In genomic region chr11:46571327-46571726, GRCm38 (mm10) we compare ENCODE assay signal across 16 mouse cellular contexts. TPM values are rescaled to one million over a fixed set of nuclear protein-coding genes. Genes with fewer than 3 reads are reported as not detected.
"Had no signal": no experiment of that assay in that cellular context is flagged by ENCODE, and none has a peak within 500 bp of the region (broad histone marks: within the 10 kb centered on the region; RNA-seq: fewer than 3 reads in every experiment).

Gene BC053393, plus strand, starts transcription at chr11:46571536.

- H3K27ac ChIP-seq: layer of hippocampus, adult 2 months; limb, embryonic 13.5 days; liver, embryonic 14.5 days; midbrain, embryonic 12.5 days; neural tube, embryonic 13.5 days had no signal

- DNase-seq: kidney, adult 18-20 months; kidney, postnatal 10 days; kidney, postnatal 4 days; lung, adult 18-20 months; retina, postnatal 1 day; spleen, adult 18-20 months; thymus, adult 2 months; thymus, postnatal 36 days had no signal

- H3K4me3 ChIP-seq: layer of hippocampus, adult 2 months; limb, embryonic 13.5 days; midbrain, embryonic 12.5 days; neural tube, embryonic 13.5 days had no signal

RNA-seq across cellular contexts. Expression of gene BC053393, which starts in this region (rescaled TPM):
- total RNA-seq: layer of hippocampus, adult 2 months; layer of hippocampus, postnatal 14 days; liver, adult 2 months; megakaryocyte-erythroid progenitor cell, adult 5-6 weeks had no signal
